Mouse (Mus musculus) midbrain, embryonic 16.5 days (tissue): ENCODE measurements around the gene Nrbf2. TPM values are rescaled to one million over a fixed set of nuclear protein-coding genes. Genes with fewer than 3 reads are reported as not detected.
A peak's percentile ranks its signal among the peaks of the same experiment; 100 is the strongest.

Source experiments
- ATAC-seq: fragments of 200-750 bp; cut with Nextera tagmentation; 2 replicates; pipeline ENCODE4 v1.8.0; 2017; ENCODE audit warnings: moderate TSS enrichment
- H3K27ac ChIP-seq: fragments of 300-500 bp; sonication (generic); 2 replicates; pipeline ENCODE4 v1.5.1; 2014; ENCODE audit warnings: mild to moderate bottlenecking, low read length, mixed read lengths
- H3K27me3 ChIP-seq: fragments of 300-500 bp; sonication (generic); 2 replicates; pipeline ENCODE4 v1.6.1; 2014; ENCODE audit warnings: low read depth, low read length, mixed read lengths; ENCODE audit not compliant: control insufficient read depth, insufficient read depth
- H3K36me3 ChIP-seq: fragments of 300-500 bp; sonication (generic); 2 replicates; pipeline ENCODE4 v1.6.1; 2014; ENCODE audit warnings: mild to moderate bottlenecking, low read length, moderate library complexity, mixed read lengths; ENCODE audit not compliant: control insufficient read depth, insufficient read depth
- H3K4me1 ChIP-seq: fragments of 300-500 bp; sonication (generic); 2 replicates; pipeline ENCODE4 v1.6.1; 2014; ENCODE audit warnings: mild to moderate bottlenecking, low read length, mixed read lengths; ENCODE audit not compliant: control insufficient read depth, insufficient read depth
- H3K4me2 ChIP-seq: fragments of 300-500 bp; sonication (generic); 2 replicates; pipeline ENCODE4 v1.6.1; 2014; ENCODE audit warnings: mild to moderate bottlenecking, low read length, mixed read lengths
- H3K4me3 ChIP-seq: fragments of 300-500 bp; sonication (generic); 2 replicates; pipeline ENCODE4 v1.5.1; 2014; ENCODE audit warnings: low read depth, mild to moderate bottlenecking, low read length, moderate library complexity, mixed read lengths
- H3K9ac ChIP-seq: fragments of 300-500 bp; sonication (generic); 2 replicates; pipeline ENCODE4 v1.6.1; 2014; ENCODE audit warnings: low read depth, low read length, mixed read lengths
- H3K9me3 ChIP-seq: fragments of 300-500 bp; sonication (generic); replicated peaks from 2 replicates; pipeline ENCODE4 v1.6.1; 2014; ENCODE audit warnings: mild to moderate bottlenecking, low read length, mixed read lengths; ENCODE audit not compliant: control insufficient read depth, poor library complexity, severe bottlenecking
- WGBS: fragments of 180-500 bp; shearing (Covaris S2); extraction: QIAGEN DNeasy Blood & Tissue Kit; methylation state at CpG from one replicate; pipeline ENCODE4 v1.1.7; 2014; 5-methylcytosine and 5-hydroxymethylcytosine counted together
- polyA plus RNA-seq: library from polyadenylated mRNA; unstranded; fragments of >200 nt; fragmentation: Nextera tagmentation; extraction: Ambion mirVana; gene quantifications from 2 replicates; pipeline ENCODE4 v1.2.1, GENCODE M21; 2015

The Nrbf2 gene
- polyA plus RNA-seq, 1 experiment from 2014 or later, result 41.6 TPM

GRCm38 (mm10) chr10:67247145-67247544 lies 38.0 kb downstream of the Nrbf2 start:
- Histone ChIP-seq H3K4me1 (no peaks in the 10 kb centered on the region), H3K4me2 (no peak overlapping the region), H3K9me3 (no peaks in the 10 kb centered on the region), H3K27ac (no peak overlapping the region), H3K9ac (no peak overlapping the region), H3K27me3 (no peaks in the 10 kb centered on the region), H3K36me3 (peaks cover 30% of the 10 kb centered on the region), H3K4me3 (no peak overlapping the region)
- ATAC-seq, result no peak
- WGBS, result 95% methylated on average over 4 of the region's 4 CpGs

GRCm38 (mm10) chr10:67230439-67230838 lies 54.7 kb downstream of the Nrbf2 start:
- no peak overlapping the region for H3K27ac ChIP-seq
- H3K4me2 ChIP-seq, result no peak overlapping the region
- no peak for ATAC-seq
- H3K9me3 ChIP-seq, result no peaks in the 10 kb centered on the region
- H3K4me3 ChIP-seq, result no peak overlapping the region
- peaks cover 21% of the 10 kb centered on the region for H3K36me3 ChIP-seq
- H3K9ac ChIP-seq, result no peak overlapping the region
- H3K27me3 ChIP-seq, result no peaks in the 10 kb centered on the region
- 93% methylated on average over 6 of the region's 6 CpGs for WGBS
- no peaks in the 10 kb centered on the region for H3K4me1 ChIP-seq

- ATAC-seq, result no peak
- Histone ChIP-seq H3K27ac (peak overlapping the region; percentile 47; the same call in 1 of the 2 replicates), H3K4me1 (no peaks in the 10 kb centered on the region), H3K36me3 (peaks cover 21% of the 10 kb centered on the region), H3K27me3 (no peaks in the 10 kb centered on the region), H3K9me3 (no peaks in the 10 kb centered on the region), H3K9ac (no peak overlapping the region), H3K4me3 (no peak overlapping the region), H3K4me2 (no peak overlapping the region)
- 90% methylated on average over 14 of the region's 14 CpGs for WGBS
Observed at GRCm38 (mm10) chr10:67226543-67226942, 58.6 kb downstream of the Nrbf2 start.

GRCm38 (mm10) chr10:67226109-67226508 lies 59.0 kb downstream of the Nrbf2 start:
- no peak overlapping the region for H3K4me3 ChIP-seq
- H3K27me3 ChIP-seq, result no peaks in the 10 kb centered on the region
- H3K4me2 ChIP-seq, result no peak overlapping the region
- 0 out of 2 replicates have a peak, but pooled peaks have one; percentile 36 for ATAC-seq
- 86% methylated on average over 7 of the region's 7 CpGs for WGBS
- H3K9me3 ChIP-seq, result no peaks in the 10 kb centered on the region
- no peak overlapping the region for H3K9ac ChIP-seq
- H3K27ac ChIP-seq, result peak overlapping the region; percentile 47; the same call in 1 of the 2 replicates
- H3K36me3 ChIP-seq, result peaks cover 21% of the 10 kb centered on the region
- H3K4me1 ChIP-seq, result 0 out of 2 replicates have a peak, but pooled peaks cover 2% of the 10 kb centered on the region

GRCm38 (mm10) chr10:67225528-67225927 lies 59.6 kb downstream of the Nrbf2 start:
- peaks cover 17% of the 10 kb centered on the region for H3K36me3 ChIP-seq
- WGBS, result 91% methylated on average over 6 of the region's 6 CpGs
- H3K9ac ChIP-seq, result no peak overlapping the region
- H3K4me3 ChIP-seq, result no peak overlapping the region
- no peak overlapping the region for H3K4me2 ChIP-seq
- no peak for ATAC-seq
- no peaks in the 10 kb centered on the region for H3K9me3 ChIP-seq
- no peaks in the 10 kb centered on the region for H3K27me3 ChIP-seq
- H3K27ac ChIP-seq, result no peak overlapping the region
- H3K4me1 ChIP-seq, result 0 out of 2 replicates have a peak, but pooled peaks cover 2% of the 10 kb centered on the region

GRCm38 (mm10) chr10:67223942-67224341 lies 61.2 kb downstream of the Nrbf2 start:
- no peak for ATAC-seq
- 0 out of 2 replicates have a peak, but pooled peaks cover 2% of the 10 kb centered on the region for H3K4me1 ChIP-seq
- no peak overlapping the region for H3K4me3 ChIP-seq
- H3K27ac ChIP-seq, result no peak overlapping the region
- no peaks in the 10 kb centered on the region for H3K27me3 ChIP-seq
- peaks cover 23% of the 10 kb centered on the region for H3K36me3 ChIP-seq
- H3K4me2 ChIP-seq, result no peak overlapping the region
- no peaks in the 10 kb centered on the region for H3K9me3 ChIP-seq
- 82% methylated on average over 3 of the region's 4 CpGs for WGBS
- H3K9ac ChIP-seq, result no peak overlapping the region

GRCm38 (mm10) chr10:67221284-67221683 lies 63.8 kb downstream of the Nrbf2 start:
- WGBS, result 49% methylated on average over 5 of the region's 5 CpGs
- ATAC-seq, result no peak
- H3K27me3 ChIP-seq, result no peaks in the 10 kb centered on the region
- H3K4me3 ChIP-seq, result no peak overlapping the region
- no peak overlapping the region for H3K9ac ChIP-seq
- H3K4me1 ChIP-seq, result 0 out of 2 replicates have a peak, but pooled peaks cover 2% of the 10 kb centered on the region
- peaks cover 20% of the 10 kb centered on the region for H3K36me3 ChIP-seq
- no peak overlapping the region for H3K27ac ChIP-seq
- H3K9me3 ChIP-seq, result no peaks in the 10 kb centered on the region
- H3K4me2 ChIP-seq, result no peak overlapping the region

- no peak overlapping the region for H3K27ac ChIP-seq
- ATAC-seq, result no peak
- 82% methylated on average over 4 of the region's 4 CpGs for WGBS
- H3K4me2 ChIP-seq, result no peak overlapping the region
- peaks cover 12% of the 10 kb centered on the region for H3K36me3 ChIP-seq
- H3K9ac ChIP-seq, result no peak overlapping the region
- no peaks in the 10 kb centered on the region for H3K27me3 ChIP-seq
- no peaks in the 10 kb centered on the region for H3K9me3 ChIP-seq
- 0 out of 2 replicates have a peak, but pooled peaks cover 2% of the 10 kb centered on the region for H3K4me1 ChIP-seq
- no peak overlapping the region for H3K4me3 ChIP-seq
Observed at GRCm38 (mm10) chr10:67220251-67220650, 64.9 kb downstream of the Nrbf2 start.

- WGBS, result 92% methylated on average over 18 of the region's 18 CpGs
- Histone ChIP-seq H3K36me3 (peaks cover 8% of the 10 kb centered on the region; the same call in 1 of the 2 replicates), H3K4me3 (no peak overlapping the region), H3K27me3 (no peaks in the 10 kb centered on the region), H3K27ac (no peak overlapping the region), H3K9me3 (no peaks in the 10 kb centered on the region), H3K9ac (no peak overlapping the region), H3K4me2 (no peak overlapping the region), H3K4me1 (peaks cover 4% of the 10 kb centered on the region; the same call in 1 of the 2 replicates)
- ATAC-seq, result no peak
Observed at GRCm38 (mm10) chr10:67218873-67219565, 66.1 kb downstream of the Nrbf2 start.
